Mouse (Mus musculus) neural tube, embryonic 15.5 days (tissue): ENCODE data around the gene Fcf1. TPM values are rescaled to one million over a fixed set of nuclear protein-coding genes. Genes with fewer than 3 reads are reported as not detected.

Experiments used
- ATAC-seq: fragments of 200-750 bp; cut with Nextera tagmentation; 2 replicates; pipeline ENCODE4 v1.8.0; 2017; ENCODE audit warnings: mild to moderate bottlenecking, moderate TSS enrichment, moderate library complexity; ENCODE audit not compliant: low FRiP score
- H3K27ac ChIP-seq: fragments of 300-500 bp; sonication (generic); replicated peaks from 2 replicates; pipeline ENCODE4 v1.5.1; 2015; ENCODE audit warnings: mild to moderate bottlenecking, inconsistent platforms
- H3K27me3 ChIP-seq: fragments of 300-500 bp; sonication (generic); replicated peaks from 2 replicates; pipeline ENCODE4 v1.6.1; 2015; ENCODE audit warnings: inconsistent platforms
- H3K36me3 ChIP-seq: fragments of 300-500 bp; sonication (generic); 2 replicates; pipeline ENCODE4 v1.6.1; 2015; ENCODE audit warnings: inconsistent platforms
- H3K4me1 ChIP-seq: fragments of 300-500 bp; sonication (generic); 2 replicates; pipeline ENCODE4 v1.6.1; 2015; ENCODE audit warnings: inconsistent platforms
- H3K4me2 ChIP-seq: fragments of 300-500 bp; sonication (generic); 2 replicates; pipeline ENCODE4 v1.6.1; 2015; ENCODE audit warnings: inconsistent platforms, mild to moderate bottlenecking, moderate library complexity
- H3K4me3 ChIP-seq: fragments of 300-500 bp; sonication (generic); replicated peaks from 2 replicates; pipeline ENCODE4 v1.5.1; 2015; ENCODE audit warnings: mild to moderate bottlenecking, inconsistent platforms
- H3K9ac ChIP-seq: fragments of 300-500 bp; sonication (generic); replicated peaks from 2 replicates; pipeline ENCODE4 v1.6.1; 2015; ENCODE audit warnings: mild to moderate bottlenecking, inconsistent platforms
- H3K9me3 ChIP-seq: fragments of 300-500 bp; sonication (generic); replicated peaks from 2 replicates; pipeline ENCODE4 v1.6.1; 2016; ENCODE audit warnings: inconsistent platforms
- WGBS: fragments of 180-500 bp; shearing (Covaris S2); methylation state at CpG from one replicate; pipeline ENCODE4 v1.1.7; 2015; ENCODE audit warnings: mixed read lengths; 5-methylcytosine and 5-hydroxymethylcytosine counted together
- polyA plus RNA-seq: library from polyadenylated mRNA; unstranded; fragments of >200 nt; fragmentation: Nextera tagmentation; extraction: Ambion mirVana; gene quantifications from 2 replicates; pipeline ENCODE4 v1.2.1, GENCODE M21; 2015

Fcf1 gene
- polyA plus RNA-seq, 1 experiment from 2014 or later: 83.3 TPM

DNA sequence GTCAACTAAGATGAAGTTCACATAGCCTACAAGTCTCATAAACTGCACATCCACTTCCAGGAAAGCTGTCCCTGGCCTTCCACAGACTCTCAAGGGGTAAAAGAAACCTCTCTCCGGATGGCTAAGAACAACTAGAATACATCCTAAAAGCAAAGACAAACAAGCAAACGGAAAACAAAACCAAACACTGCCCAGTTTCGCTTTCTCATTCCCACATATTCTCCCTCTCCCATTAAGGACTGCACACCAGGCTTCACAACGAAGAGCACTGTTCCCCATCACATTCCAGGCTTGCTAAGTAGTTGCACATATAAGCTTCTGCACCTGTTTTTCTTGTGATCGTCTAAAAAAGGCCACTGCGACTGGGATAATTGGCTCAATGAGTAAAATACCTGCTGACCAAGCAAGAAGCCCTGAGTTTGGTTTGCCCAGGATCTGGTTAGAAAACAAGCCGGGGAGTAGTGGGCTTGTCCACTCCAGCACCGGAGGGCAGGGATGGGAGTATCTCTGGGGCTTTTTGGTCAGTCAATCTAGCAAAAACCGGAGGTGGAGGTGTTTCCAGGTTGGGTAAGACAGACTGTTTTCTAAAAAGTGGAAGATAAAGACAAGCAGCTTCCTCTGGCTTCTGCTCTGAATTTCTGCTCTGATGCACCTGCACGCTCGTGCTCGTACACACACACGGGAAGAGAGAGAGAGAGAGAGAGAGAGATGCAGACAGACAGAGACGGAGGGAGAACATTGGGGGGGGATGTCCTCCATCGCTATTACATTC is 855 bp upstream of the Fcf1 start:
- Histone ChIP-seq H3K36me3 (peaks cover 15% of the 10 kb centered on the region), H3K27me3 (no peaks in the 10 kb centered on the region), H3K9ac (peak overlapping the region; percentile 90), H3K4me2 (peak overlapping the region; percentile 96), H3K9me3 (no peaks in the 10 kb centered on the region), H3K27ac (no peak overlapping the region), H3K4me1 (peaks cover 33% of the 10 kb centered on the region), H3K4me3 (peak overlapping the region; percentile 80)
- ATAC-seq: no peak
- WGBS: 29% methylated on average over 15 of the region's 15 CpGs

DNA sequence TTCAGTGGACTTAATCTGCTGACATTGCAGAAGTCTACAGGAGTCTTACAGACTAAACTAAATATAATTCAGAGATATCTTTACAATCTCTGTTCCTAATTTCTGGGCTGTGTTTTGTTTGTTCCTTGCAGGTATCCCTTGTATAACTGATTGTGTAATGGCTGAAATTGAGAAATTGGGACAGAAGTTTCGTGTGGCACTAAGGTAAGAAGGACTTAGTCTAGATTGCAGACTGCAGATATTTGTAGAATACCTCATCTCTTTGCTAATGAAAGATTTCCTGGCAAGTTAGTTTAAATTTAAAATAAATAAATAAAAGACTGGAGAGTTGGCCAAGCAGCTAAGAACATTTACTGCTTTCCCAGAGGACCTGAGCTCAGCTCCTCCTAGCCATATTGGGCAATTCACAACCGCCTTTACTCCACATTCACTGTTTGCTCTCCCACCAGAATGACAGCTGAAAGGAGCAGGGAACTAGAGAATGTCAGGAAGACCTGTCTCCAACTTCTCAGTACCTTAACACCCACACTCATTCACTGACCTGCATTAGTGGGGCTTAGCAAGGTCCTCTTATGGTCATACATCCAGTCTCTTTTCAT is 8.7 kb downstream of the Fcf1 start:
- no peak overlapping the region for H3K4me2 ChIP-seq
- H3K27me3 ChIP-seq: no peaks in the 10 kb centered on the region
- no peak overlapping the region for H3K4me3 ChIP-seq
- 89% methylated on average over 2 of the region's 2 CpGs for WGBS
- H3K9ac ChIP-seq: no peak overlapping the region
- H3K36me3 ChIP-seq: peaks cover 85% of the 10 kb centered on the region
- H3K9me3 ChIP-seq: no peaks in the 10 kb centered on the region
- H3K27ac ChIP-seq: no peak overlapping the region
- no peaks in the 10 kb centered on the region for H3K4me1 ChIP-seq
- ATAC-seq: no peak

DNA sequence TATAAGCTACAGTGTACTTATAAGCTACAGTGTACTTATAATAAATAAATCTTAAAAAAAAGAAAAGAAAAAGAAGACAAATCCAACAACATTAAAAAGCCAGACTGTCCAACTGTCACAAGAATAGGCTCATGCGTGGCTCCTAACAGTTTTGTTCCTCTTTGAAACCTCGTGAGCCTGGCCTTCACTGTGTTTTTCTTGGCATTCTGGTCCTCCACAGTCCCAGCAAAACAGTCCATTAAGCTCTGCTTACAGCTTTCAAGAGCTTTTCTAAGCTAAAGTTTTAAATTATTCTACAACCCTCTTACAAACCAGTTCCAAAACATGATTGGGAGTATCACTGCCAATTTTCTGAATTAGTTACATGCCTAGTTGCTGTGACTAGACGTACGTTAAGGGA is 18.8 kb downstream of the Fcf1 start:
- Histone ChIP-seq H3K4me3 (no peak overlapping the region), H3K36me3 (peaks cover 4% of the 10 kb centered on the region), H3K4me2 (no peak overlapping the region), H3K9me3 (no peaks in the 10 kb centered on the region), H3K27ac (no peak overlapping the region), H3K4me1 (no peaks in the 10 kb centered on the region), H3K27me3 (no peaks in the 10 kb centered on the region), H3K9ac (no peak overlapping the region)
- no peak for ATAC-seq
- WGBS: 74% methylated on average over 4 of the region's 4 CpGs

DNA sequence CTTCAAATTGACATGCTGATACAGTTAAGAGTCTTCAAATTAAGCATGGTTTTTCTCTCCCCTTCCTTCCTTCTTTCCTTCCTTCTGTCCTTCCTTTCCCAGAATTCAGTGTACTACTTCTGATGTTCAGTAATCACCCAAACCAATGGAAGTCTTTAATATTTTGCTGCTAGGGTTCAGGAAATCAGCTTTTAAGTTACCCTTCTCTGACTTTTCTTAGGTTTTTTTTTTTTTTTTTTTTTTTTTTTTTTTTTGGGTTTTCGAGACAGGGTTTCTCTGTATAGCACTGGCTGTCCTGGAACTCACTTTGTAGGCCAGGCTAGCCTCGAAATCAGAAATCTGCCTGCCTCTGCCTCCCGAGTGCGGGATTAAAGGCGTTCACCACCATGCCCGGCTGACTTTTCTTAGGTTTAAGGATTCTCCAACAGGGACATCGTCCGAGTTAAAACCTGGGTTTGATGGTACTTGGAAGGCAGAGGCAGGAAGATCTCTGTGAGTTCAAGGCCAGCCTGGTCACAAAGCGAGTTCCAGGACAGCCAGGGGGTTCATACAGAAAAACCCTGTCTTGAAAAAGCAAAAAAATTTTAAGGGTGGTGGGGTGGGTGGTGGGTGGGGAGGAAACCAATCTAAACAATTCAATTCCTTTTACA is 24.5 kb downstream of the Fcf1 start:
- WGBS: 92% methylated on average over 9 of the region's 9 CpGs
- peak overlapping the region; percentile 75 for H3K4me2 ChIP-seq
- no peaks in the 10 kb centered on the region for H3K27me3 ChIP-seq
- H3K4me1 ChIP-seq: peaks cover 28% of the 10 kb centered on the region
- no peak overlapping the region for H3K27ac ChIP-seq
- ATAC-seq: no peak
- peak overlapping the region; percentile 94 for H3K4me3 ChIP-seq
- 0 out of 2 replicates have a peak overlapping the region, but pooled peaks have one; percentile 23 for H3K9ac ChIP-seq
- H3K9me3 ChIP-seq: no peaks in the 10 kb centered on the region
- no peaks in the 10 kb centered on the region for H3K36me3 ChIP-seq

DNA sequence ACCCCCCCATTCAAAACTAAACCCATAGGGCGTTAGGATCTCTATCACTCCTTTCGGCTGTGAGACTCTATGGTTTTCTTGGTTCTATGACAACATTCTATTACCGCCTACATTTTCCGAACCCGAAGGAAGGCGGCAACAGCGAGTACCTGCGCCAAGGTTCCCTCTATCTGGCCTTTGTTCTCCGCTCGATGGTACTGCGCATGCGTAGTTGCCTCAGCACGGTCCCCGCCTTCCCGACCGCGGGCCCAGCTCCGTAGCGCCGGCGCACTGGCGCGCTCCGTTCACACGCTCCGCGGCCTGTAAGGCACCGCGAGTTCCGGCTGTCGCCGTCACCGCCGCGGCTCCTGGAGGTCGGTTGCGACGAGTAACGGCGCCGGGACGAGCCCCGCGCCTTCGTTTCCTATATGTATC is 25.4 kb downstream of the Fcf1 start, which contains the start of gene Ylpm1:
Gene Ylpm1, plus strand, starts transcription at position 239 of the 414 bp plus-strand sequence.
- peak; percentile 97 for ATAC-seq
- Histone ChIP-seq H3K9ac (peak within 1 kb of the TSS; percentile 99), H3K9me3 (no peaks in the 10 kb centered on the region), H3K27ac (peak within 1 kb of the TSS; percentile 93), H3K4me2 (peak within 1 kb of the TSS; percentile 75), H3K36me3 (no peaks in the 10 kb centered on the region), H3K4me1 (peaks cover 28% of the 10 kb centered on the region), H3K4me3 (peak within 1 kb of the TSS; percentile 94), H3K27me3 (no peaks in the 10 kb centered on the region)
- WGBS: under 1% methylated on average over 45 of the region's 45 CpGs

DNA sequence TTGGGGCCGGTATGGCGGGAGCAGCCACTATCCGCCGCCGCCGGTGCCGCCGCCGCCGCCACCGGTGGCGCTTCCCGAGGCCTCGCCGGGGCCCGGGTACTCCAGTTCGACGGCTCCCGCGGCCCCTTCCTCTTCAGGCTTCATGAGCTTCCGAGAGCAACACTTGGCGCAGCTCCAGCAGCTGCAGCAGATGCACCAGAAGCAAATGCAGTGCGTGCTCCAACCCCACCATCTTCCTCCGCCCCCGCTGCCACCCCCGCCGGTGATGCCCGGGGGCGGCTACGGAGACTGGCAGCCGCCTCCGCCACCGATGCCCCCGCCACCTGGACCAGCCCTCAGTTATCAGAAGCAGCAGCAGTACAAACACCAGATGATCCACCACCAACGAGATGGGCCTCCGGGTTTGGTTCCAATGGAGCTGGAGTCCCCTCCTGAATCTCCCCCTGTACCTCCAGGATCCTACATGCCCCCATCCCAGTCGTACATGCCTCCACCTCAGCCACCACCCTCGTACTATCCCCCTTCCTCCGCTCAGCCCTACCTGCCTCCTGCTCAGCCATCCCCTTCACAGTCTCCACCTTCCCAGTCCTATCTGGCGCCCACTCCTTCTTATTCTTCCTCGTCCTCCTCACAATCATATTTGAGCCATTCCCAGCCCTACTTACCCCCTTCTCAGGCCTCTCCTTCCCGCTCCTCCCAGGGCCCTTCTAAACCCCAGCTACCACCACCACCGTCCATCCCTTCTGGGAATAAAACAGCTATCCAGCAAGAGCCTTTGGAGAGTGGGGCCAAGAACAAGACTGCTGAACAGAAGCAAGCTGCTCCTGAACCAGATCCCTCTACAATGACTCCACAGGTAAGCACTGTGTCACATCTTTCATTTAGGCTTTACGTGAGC is 26.1 kb downstream of the Fcf1 start:
- WGBS: under 1% methylated on average over 44 of the region's 44 CpGs
- Histone ChIP-seq H3K27ac (peak overlapping the region; percentile 93), H3K9me3 (no peaks in the 10 kb centered on the region), H3K4me2 (peak overlapping the region; percentile 75), H3K4me3 (peak overlapping the region; percentile 94), H3K9ac (peak overlapping the region; percentile 99), H3K36me3 (no peaks in the 10 kb centered on the region), H3K27me3 (no peaks in the 10 kb centered on the region), H3K4me1 (peaks cover 28% of the 10 kb centered on the region)
- ATAC-seq: peak; percentile 60

DNA sequence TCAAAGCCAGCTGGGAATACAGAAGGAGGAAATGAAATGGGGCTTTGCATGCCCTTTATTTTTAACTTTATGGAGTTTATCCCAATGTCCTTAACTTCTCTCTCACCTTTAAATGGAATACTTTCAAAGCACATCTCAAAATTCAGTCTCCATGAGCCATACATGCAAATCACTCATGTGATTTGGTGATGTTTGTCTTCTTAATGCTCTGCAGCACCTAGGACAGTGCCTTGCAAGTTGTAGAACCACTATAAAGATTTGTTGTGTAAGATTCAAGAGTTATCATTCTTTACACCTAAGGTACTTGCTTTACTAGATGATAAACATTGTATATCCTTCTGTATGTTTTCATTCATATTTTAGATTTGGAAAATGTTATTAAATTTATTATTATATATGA is 28.4 kb downstream of the Fcf1 start:
- peak overlapping the region; percentile 75 for H3K4me2 ChIP-seq
- no peak for ATAC-seq

DNA sequence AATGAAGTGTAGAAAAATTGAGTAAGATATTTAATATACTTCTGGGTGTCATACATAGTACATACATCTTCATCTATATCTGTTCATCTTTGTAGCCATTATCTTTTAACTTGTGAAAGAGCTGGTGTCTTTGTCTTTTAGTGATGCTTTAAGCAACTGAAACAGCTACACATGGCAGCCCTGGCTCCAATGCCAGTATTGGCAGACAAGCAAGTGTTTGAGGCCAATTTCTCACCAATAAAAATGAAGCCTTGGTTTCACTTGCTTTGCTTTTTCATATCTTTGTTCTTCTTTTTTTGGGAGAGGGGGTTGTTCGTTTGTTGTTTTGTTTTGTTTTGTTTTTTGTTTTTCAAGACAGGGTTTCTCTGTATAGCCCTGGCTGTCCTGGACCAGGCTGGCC is 35.5 kb downstream of the Fcf1 start:
- Histone ChIP-seq H3K4me1 (no peaks in the 10 kb centered on the region), H3K4me2 (no peak overlapping the region), H3K9ac (no peak overlapping the region), H3K27ac (no peak overlapping the region), H3K4me3 (no peak overlapping the region), H3K36me3 (peaks cover 3% of the 10 kb centered on the region; the same call in 1 of the 2 replicates), H3K27me3 (no peaks in the 10 kb centered on the region), H3K9me3 (no peaks in the 10 kb centered on the region)
- ATAC-seq: no peak
- 92% methylated on average over 1 of the region's 1 CpGs for WGBS

More for the DNA sequence above, 28.4 kb downstream of the Fcf1 start:
- peak overlapping the region; percentile 99; the same call in 1 of the 2 replicates for H3K9ac ChIP-seq
- no peaks in the 10 kb centered on the region for H3K27me3 ChIP-seq
- H3K4me1 ChIP-seq: peaks cover 28% of the 10 kb centered on the region
- H3K4me3 ChIP-seq: peak overlapping the region; percentile 94
- H3K27ac ChIP-seq: no peak overlapping the region
- H3K9me3 ChIP-seq: no peaks in the 10 kb centered on the region
- no peaks in the 10 kb centered on the region for H3K36me3 ChIP-seq

DNA sequence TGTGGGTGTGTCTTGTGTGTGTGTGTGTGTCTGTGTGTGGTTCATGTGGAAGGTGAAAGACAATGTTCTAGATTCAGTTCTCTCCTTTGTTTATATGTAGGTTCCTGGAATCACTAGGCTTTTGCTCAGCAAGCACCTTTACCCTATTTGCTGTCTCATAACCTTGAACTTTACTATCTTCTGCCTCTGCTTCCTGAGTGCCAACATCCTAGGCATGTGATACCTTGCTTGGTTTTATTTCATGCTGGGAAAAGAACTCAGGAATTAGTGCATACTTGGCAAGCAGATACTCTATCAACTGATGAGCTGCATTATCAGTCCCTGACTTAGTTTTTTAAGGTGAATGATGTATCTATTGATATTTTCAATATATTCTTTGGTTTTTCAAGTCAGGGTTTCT is 36.3 kb downstream of the Fcf1 start:
- Histone ChIP-seq H3K4me3 (no peak overlapping the region), H3K4me1 (no peaks in the 10 kb centered on the region), H3K27ac (no peak overlapping the region), H3K9me3 (no peaks in the 10 kb centered on the region), H3K4me2 (no peak overlapping the region), H3K9ac (no peak overlapping the region), H3K36me3 (peaks cover 7% of the 10 kb centered on the region; the same call in 1 of the 2 replicates), H3K27me3 (no peaks in the 10 kb centered on the region)
- ATAC-seq: no peak

DNA sequence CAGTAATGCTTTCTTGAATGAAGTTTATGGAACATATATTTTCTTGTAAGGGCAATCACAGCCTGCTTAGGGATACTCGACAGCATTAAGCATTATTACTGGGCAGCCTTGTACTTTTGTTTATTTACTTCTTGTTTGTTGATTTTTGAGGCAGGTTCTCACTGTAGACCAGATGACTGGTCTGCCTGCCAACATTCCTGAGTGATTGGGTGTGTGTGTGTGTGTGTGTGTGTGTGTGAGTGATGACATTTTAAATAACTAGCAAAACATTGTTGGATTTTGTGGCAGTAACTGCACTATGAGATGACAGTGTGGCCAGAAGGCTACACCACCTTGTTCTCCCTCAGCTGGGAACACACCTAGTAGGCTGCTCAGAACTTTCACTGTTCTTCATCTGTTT is 39.1 kb downstream of the Fcf1 start:
- WGBS: 91% methylated on average over 1 of the region's 1 CpGs
- no peak overlapping the region for H3K4me2 ChIP-seq
- no peak for ATAC-seq

DNA sequence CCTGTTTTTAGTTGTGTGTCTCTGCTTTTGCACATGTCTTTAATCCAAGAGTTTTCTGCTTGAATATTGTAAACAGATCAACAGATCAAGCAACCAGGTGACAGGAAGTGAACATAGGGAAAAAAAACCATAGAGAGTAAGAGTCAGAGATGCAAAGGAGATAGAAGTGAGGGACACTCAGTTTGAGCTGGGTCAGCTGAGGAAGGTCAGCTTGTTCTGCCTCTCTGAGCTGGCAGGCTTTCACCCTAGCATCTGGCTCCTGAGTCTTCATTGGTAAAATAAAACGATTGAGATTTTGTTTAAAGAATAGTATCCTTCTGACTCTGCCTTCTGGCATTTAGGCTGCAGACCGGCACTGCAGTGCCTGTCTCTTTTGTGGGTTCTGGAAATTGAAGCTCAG is 39.8 kb downstream of the Fcf1 start:
- Histone ChIP-seq H3K4me3 (no peak overlapping the region), H3K4me1 (no peaks in the 10 kb centered on the region), H3K4me2 (no peak overlapping the region), H3K36me3 (peaks cover 31% of the 10 kb centered on the region), H3K9ac (no peak overlapping the region), H3K27ac (no peak overlapping the region), H3K27me3 (no peaks in the 10 kb centered on the region), H3K9me3 (no peaks in the 10 kb centered on the region)
- 91% methylated on average over 2 of the region's 2 CpGs for whole genome bisulfite sequencing
- ATAC-seq: no peak

More for the DNA sequence above, 39.1 kb downstream of the Fcf1 start:
- no peaks in the 10 kb centered on the region for H3K4me1 ChIP-seq
- no peaks in the 10 kb centered on the region for H3K27me3 ChIP-seq
- peaks cover 27% of the 10 kb centered on the region for H3K36me3 ChIP-seq
- H3K9me3 ChIP-seq: no peaks in the 10 kb centered on the region
- H3K9ac ChIP-seq: no peak overlapping the region
- no peak overlapping the region for H3K27ac ChIP-seq
- H3K4me3 ChIP-seq: no peak overlapping the region
